Mouse (Mus musculus) G1E (cell line): Measurements from ENCODE around the gene Vapb. TPM values are rescaled to one million over a fixed set of nuclear protein-coding genes. Genes with fewer than 3 reads are reported as not detected.

ENCODE experiments used
- ATAC-seq: 2 replicates; pipeline ENCODE4 v1.8.0; 2016; ENCODE audit warnings: mild to moderate bottlenecking; ENCODE audit not compliant: insufficient number of reproducible peaks, poor library complexity, low FRiP score, severe bottlenecking; ENCODE audit errors: extremely low read depth
- DNase-seq: peaks from one replicate; pipeline ENCODE4 v3.0.0; 2012; ENCODE audit warnings: low spot score
- H3K27me3 ChIP-seq: 2 replicates; pipeline ENCODE4 v1.6.1; 2012; ENCODE audit warnings: mild to moderate bottlenecking, low read length, inconsistent platforms; ENCODE audit not compliant: insufficient read depth
- H3K36me3 ChIP-seq: replicated peaks from 2 replicates; pipeline ENCODE3; 2012; ENCODE audit warnings: mild to moderate bottlenecking, inconsistent platforms
- H3K4me1 ChIP-seq: 2 replicates; pipeline ENCODE4 v1.6.1; 2012; ENCODE audit warnings: low read depth, low read length, inconsistent platforms, mixed read lengths; ENCODE audit not compliant: insufficient read depth
- H3K4me3 ChIP-seq: 2 replicates; pipeline ENCODE4 v1.5.1; 2012; ENCODE audit warnings: low read depth, mild to moderate bottlenecking, inconsistent platforms, low read length, moderate library complexity, mixed read lengths
- H3K9me3 ChIP-seq: replicated peaks from 2 replicates; pipeline ENCODE4 v1.6.1; 2012; ENCODE audit warnings: inconsistent platforms
- CTCF ChIP-seq: IDR thresholded peaks from 2 replicates; pipeline ENCODE4 v1.5.1; 2012; ENCODE audit warnings: low read depth, low read length, inconsistent platforms, mixed read lengths
- GATA1 ChIP-seq: IDR thresholded peaks from 2 replicates; pipeline ENCODE4 v1.6.1; 2012; ENCODE audit warnings: borderline replicate concordance, low read length, inconsistent platforms, mixed read lengths
- GATA2 ChIP-seq: IDR thresholded peaks from 2 replicates; pipeline ENCODE4 v1.6.1; 2012; ENCODE audit warnings: low read depth, low read length, inconsistent platforms, borderline replicate concordance
- POLR2AphosphoS5 ChIP-seq: IDR thresholded peaks from 2 replicates; pipeline ENCODE4 v1.6.1; 2012; ENCODE audit warnings: low read depth, low read length, inconsistent platforms; ENCODE audit not compliant: insufficient replicate concordance
- TAL1 ChIP-seq: conservative IDR thresholded peaks from 2 replicates; pipeline ENCODE4 v1.6.1; 2012; ENCODE audit warnings: low read depth, low read length, inconsistent platforms, mixed read lengths
- polyA plus RNA-seq: library from polyadenylated mRNA; stranded (reverse); fragments of >175 nt; gene quantifications from 2 replicates; pipeline ENCODE4 v1.2.3, GENCODE M21; 2012
- total RNA-seq, 2 experiments: library from RNA; stranded (forward) in 1 of 2; stranded (reverse) in 1 of 2; fragments of 200-1000 nt in 1 of 2; fragments of >200 nt in 1 of 2; fragmentation: Nextera tagmentation in 1 of 2; gene quantifications; 2 replicates each; pipeline ENCODE4 v1.2.3; 2014 to 2017

The Vapb gene
- total and polyA plus RNA-seq, 3 experiments = 17.3 to 75.2 (median 23.6) TPM

DNA sequence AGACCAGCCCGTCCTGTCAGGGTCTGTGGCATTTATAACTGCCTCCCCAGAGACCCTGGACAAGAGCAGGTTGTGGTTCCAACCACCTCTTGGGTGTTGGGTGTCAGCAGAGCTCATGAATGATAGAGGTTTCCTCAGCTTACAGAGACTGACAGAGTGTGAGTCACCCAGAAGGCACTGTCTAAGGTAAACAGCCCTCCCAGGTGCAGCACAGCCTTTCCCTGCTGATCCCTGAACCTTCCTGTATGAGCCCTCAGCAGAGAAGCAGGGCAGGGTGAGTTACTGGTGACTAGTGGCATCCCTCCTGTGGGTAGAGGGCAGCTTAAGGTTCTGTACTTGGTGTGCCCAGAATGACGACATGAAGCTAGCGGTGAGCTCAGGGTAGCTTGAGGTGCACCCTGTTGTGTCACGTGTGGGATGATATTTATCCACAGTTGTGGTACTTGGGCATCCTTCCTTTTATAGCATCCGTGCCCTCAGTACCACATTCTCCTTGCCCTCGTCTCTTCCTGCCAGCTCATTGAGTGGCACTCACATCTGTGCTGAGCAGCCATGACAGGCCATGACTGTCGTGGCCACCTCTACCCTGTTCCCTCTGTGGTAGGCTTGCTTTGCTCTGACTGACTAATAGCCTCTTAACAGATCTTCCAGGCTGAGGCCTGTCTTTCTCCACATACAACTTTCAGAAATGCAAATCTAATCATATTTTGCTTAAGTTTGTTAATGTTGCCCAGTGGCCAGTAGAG is 6.9 kb downstream of the Vapb start:
- Histone ChIP-seq H3K9me3 (peaks cover 3% of the 10 kb centered on the region), H3K36me3 (peaks cover 88% of the 10 kb centered on the region), H3K4me3 (no peak overlapping the region), H3K4me1 (peaks cover 14% of the 10 kb centered on the region), H3K27me3 (no peaks in the 10 kb centered on the region)
- no peak for TF ChIP-seq GATA1
- TF ChIP-seq CTCF = no peak
- TF ChIP-seq GATA2 = no peak
- TF ChIP-seq POLR2AphosphoS5 = no peak
- no peak for TF ChIP-seq TAL1
- ATAC-seq (no peak), DNase-seq (no peak)

DNA sequence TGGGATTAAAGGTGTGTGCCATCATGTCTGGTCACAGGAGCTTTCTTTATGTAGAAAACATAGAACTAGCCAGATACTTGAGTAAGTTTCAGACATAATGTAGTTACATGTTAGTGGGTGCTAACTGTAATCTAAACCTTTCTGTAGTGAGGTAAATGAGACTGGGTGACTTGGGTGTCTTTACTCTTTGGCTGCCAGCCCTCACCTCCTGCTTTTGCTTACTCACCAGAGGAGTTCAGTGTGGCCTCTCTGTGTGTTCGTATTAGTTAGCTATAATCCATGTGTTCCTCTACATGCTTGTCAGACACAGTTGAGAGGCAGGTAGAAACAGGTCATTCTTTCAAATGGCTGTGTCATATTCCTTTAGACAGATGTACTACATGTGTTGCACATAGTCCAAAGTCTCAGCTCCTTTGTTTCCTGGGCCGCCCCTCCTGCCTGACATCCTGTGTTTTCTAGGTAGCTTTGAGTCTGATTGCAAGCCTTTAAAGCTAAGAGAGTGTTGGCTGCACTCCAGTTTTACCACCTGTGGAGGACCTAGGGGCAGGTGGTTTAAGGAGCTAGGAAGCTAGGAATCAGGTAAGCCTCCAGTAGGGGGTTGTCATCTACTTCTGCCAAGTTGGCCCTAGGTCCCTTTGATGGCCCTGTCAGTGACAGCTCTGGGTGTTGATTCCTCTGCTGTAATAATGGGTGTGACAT is 11.8 kb downstream of the Vapb start:
- no peak for DNase-seq
- no peak for ATAC-seq
- Histone ChIP-seq H3K9me3 (peaks cover 3% of the 10 kb centered on the region), H3K4me1 (no peaks in the 10 kb centered on the region; the same call in 1 of the 2 replicates), H3K4me3 (no peak overlapping the region), H3K36me3 (peaks cover 63% of the 10 kb centered on the region), H3K27me3 (no peaks in the 10 kb centered on the region)
- TF ChIP-seq GATA1 (no peak), GATA2 (no peak), TAL1 (no peak)

DNA sequence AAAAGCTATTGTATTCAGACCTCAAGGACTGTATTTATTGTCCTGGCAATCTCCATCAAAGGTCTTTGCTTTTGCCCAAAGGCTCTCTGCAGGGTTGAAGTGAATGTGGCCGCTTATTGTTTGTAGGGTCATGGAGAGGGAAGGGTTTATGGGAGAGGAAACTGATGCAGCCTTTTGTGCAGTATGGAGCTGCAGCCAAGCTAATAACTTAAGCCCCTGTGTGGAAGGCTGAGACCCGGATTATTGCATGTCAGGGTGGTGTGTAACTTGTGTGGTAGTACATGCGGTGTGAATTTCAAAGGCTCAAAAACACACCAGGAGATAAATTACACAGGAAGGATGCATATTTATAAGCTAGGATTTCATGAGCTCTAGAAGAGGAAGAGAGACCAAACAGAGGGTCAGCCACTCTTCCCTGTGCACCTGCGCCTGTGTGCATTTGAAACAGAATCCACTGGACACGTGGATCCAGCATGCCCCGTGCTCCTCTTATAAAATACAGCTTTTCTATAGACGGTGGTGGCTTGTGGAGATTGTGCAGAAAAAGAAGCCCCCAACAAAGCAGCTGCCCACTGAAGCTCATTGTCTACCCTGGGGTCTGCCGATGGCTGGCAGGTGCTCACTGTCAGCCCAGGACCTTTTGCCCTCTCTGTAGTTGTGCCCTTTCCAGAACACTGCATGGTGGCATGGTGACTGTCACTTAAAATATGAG is 18.3 kb downstream of the Vapb start:
- ATAC-seq (no peak), DNase-seq (no peak)
- Histone ChIP-seq H3K4me1 (peaks cover 5% of the 10 kb centered on the region), H3K9me3 (no peaks in the 10 kb centered on the region), H3K4me3 (no peak overlapping the region), H3K27me3 (no peaks in the 10 kb centered on the region), H3K36me3 (peaks cover 55% of the 10 kb centered on the region)
- no peak for TF ChIP-seq GATA1
- TF ChIP-seq GATA2 = no peak
- TF ChIP-seq POLR2AphosphoS5 = no peak
- TF ChIP-seq TAL1 = no peak
- no peak for TF ChIP-seq CTCF

DNA sequence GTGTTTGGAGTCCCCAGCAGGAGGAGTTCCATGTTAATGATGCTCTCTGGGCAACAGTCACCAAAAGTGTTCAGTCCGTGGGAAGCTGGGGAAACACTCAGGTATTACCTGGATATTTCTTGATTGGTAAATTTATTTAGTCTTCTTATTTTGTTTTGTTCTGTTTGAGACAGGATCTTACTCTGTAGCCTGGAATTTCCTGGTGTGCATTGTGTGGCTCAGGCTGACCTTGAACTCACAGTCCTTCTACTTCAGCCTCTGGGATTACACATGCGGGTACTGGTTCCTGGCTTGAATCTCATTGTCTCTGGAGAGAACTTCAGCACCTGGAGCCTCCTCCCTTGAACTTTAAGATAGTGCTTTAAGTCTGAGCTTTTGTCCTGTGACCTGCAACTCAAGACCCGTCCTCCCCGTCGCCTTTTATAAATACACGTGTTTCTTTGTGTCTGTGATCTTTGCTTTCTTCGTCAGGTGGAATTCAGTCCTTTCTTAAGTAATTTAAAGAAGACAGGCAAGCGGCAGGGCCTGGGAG is 20.4 kb downstream of the Vapb start:
- DNase-seq (no peak), ATAC-seq (no peak)
- H3K27me3 ChIP-seq = no peaks in the 10 kb centered on the region
- H3K36me3 ChIP-seq = peaks cover 66% of the 10 kb centered on the region
- no peaks in the 10 kb centered on the region for H3K9me3 ChIP-seq
- TF ChIP-seq GATA1 = no peak
- no peak for TF ChIP-seq GATA2
- no peak for TF ChIP-seq CTCF
- no peak for TF ChIP-seq TAL1
- no peak for TF ChIP-seq POLR2AphosphoS5
- no peak overlapping the region for H3K4me3 ChIP-seq
- peaks cover 5% of the 10 kb centered on the region for H3K4me1 ChIP-seq

DNA sequence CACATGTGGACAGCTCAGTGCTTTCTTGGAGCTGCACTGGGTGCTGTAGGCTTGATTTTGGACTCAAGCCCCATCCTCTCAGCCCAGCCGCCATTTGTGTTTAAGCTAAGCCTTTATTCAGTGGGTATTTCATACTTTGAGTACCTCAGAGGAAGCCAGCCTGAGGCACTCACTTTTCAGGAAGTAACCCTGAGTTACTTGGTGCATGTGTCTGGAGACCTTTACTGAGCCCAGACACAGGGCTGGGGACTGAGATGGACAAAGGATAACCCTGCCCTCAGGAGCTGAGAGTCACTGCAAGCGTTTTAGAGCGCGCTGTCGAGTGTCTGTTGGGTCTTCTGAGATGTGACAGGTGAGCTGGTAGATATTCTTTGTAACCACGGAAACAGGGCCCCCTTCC is 23.3 kb downstream of the Vapb start:
- ATAC-seq (no peak), DNase-seq (no peak)
- Histone ChIP-seq H3K27me3 (no peaks in the 10 kb centered on the region), H3K4me3 (no peak overlapping the region), H3K4me1 (peaks cover 10% of the 10 kb centered on the region), H3K9me3 (no peaks in the 10 kb centered on the region), H3K36me3 (peaks cover 88% of the 10 kb centered on the region)
- TF ChIP-seq POLR2AphosphoS5 = no peak
- TF ChIP-seq GATA1 = no peak
- no peak for TF ChIP-seq GATA2
- no peak for TF ChIP-seq CTCF
- TF ChIP-seq TAL1 = no peak

DNA sequence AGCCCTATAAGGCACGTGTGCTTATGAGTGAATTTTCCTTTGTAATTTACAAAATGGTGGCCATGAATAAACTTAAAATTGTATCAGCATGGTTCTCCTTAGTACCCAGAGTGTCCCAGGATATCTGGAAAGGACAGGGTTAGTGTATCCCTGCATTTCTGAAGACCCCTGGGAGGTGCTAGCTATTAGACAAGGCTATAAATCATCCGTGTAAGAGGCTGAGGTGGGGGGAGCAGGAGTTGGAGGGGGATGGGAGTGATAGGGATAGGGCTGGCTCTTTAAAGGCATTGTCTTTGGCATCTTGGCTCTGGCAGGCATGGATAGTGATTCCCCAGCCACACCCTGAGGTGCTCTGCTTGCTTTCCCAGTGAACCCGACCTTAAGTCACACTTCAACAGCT is 27.3 kb downstream of the Vapb start:
- Histone ChIP-seq H3K9me3 (no peaks in the 10 kb centered on the region; the same call in 1 of the 2 replicates), H3K4me3 (no peak overlapping the region), H3K27me3 (no peaks in the 10 kb centered on the region), H3K4me1 (peaks cover 20% of the 10 kb centered on the region), H3K36me3 (peaks cover 96% of the 10 kb centered on the region)
- DNase-seq = no peak
- TF ChIP-seq GATA1 = no peak
- no peak for TF ChIP-seq GATA2
- no peak for TF ChIP-seq TAL1
- TF ChIP-seq CTCF = no peak
- TF ChIP-seq POLR2AphosphoS5 = no peak
- ATAC-seq = no peak
